Mouse (Mus musculus): Measurements from ENCODE around the gene Coq9. TPM values are rescaled to one million over a fixed set of nuclear protein-coding genes. Genes with fewer than 3 reads are reported as not detected.

Gene Coq9
- polyA plus RNA-seq, 1 experiment = 21.8 TPM

- no peak overlapping the region; the same call in 1 of the 2 replicates for H3K27ac ChIP-seq (ENCODE audit: control insufficient read depth, insufficient read depth, low read depth, low read length, poor library complexity)
- H3K4me3 ChIP-seq (replicated peaks; ENCODE audit: control insufficient read depth, low read depth, low read length) = no peak overlapping the region
- 43% methylated on average over 5 of the region's 5 CpGs for WGBS
- TF ChIP-seq POLR2A (IDR thresholded peaks at IDR 0.05; ENCODE audit: borderline replicate concordance, control insufficient read depth, low read depth, low read length) (no peak), CTCF (IDR thresholded peaks at IDR 0.05; ENCODE audit: control insufficient read depth, insufficient read depth, low read length) (no peak)
- peaks cover 7% of the 10 kb centered on the region for H3K4me1 ChIP-seq (ENCODE audit: control insufficient read depth, insufficient read depth, low read length)
Measured at GRCm38 (mm10) chr8:94901031-94901430, 62.9 kb downstream of the Coq9 start.

GRCm38 (mm10) chr8:94903709-94904108 lies 65.6 kb downstream of the Coq9 start:
- Histone ChIP-seq H3K4me3 (replicated peaks; ENCODE audit: control insufficient read depth, low read depth, low read length) (no peak overlapping the region), H3K4me1 (ENCODE audit: control insufficient read depth, insufficient read depth, low read length) (peaks cover 3% of the 10 kb centered on the region), H3K27ac (ENCODE audit: control insufficient read depth, insufficient read depth, low read depth, low read length, poor library complexity) (no peak overlapping the region)
- TF ChIP-seq POLR2A (IDR thresholded peaks at IDR 0.05; ENCODE audit: borderline replicate concordance, control insufficient read depth, low read depth, low read length) = no peak
- no peak for TF ChIP-seq CTCF (IDR thresholded peaks at IDR 0.05; ENCODE audit: control insufficient read depth, insufficient read depth, low read length)
- WGBS = 80% methylated on average over 12 of the region's 12 CpGs

Other genes with a start within 250 kb of the Coq9 start
- gene Rspry1, start 236.4 kb upstream of the Coq9 start, polyA plus RNA-seq (2011; ENCODE audit: insufficient read depth, insufficient read length, low replicate concordance, missing spikeins) = 8.7 and 9.5 TPM in 2 replicates
- 42.7 and 45.8 TPM in 2 replicates for gene Fam192a, start 236.3 kb upstream of the Coq9 start, polyA plus RNA-seq (2011; ENCODE audit: insufficient read depth, insufficient read length, low replicate concordance, missing spikeins)
- 32.9 and 36.3 TPM in 2 replicates for gene Arl2bp, start 171.7 kb upstream of the Coq9 start, polyA plus RNA-seq (2011; ENCODE audit: insufficient read depth, insufficient read length, low replicate concordance, missing spikeins)
- not detected in 2 replicates for gene Pllp, start 142.0 kb upstream of the Coq9 start, polyA plus RNA-seq (2011; ENCODE audit: insufficient read depth, insufficient read length, low replicate concordance, missing spikeins)
- gene Ccl22, start 92.7 kb upstream of the Coq9 start, polyA plus RNA-seq (2011; ENCODE audit: insufficient read depth, insufficient read length, low replicate concordance, missing spikeins) = 0.57 TPM in 1 of 2 replicates, not detected in the other
- 3.6 TPM in 1 of 2 replicates, not detected in the other for gene Cx3cl1, start 66.3 kb upstream of the Coq9 start, polyA plus RNA-seq (2011; ENCODE audit: insufficient read depth, insufficient read length, low replicate concordance, missing spikeins)
- not detected in 2 replicates for gene Ccl17, start 27.9 kb upstream of the Coq9 start, polyA plus RNA-seq (2011; ENCODE audit: insufficient read depth, insufficient read length, low replicate concordance, missing spikeins)
- 36.7 and 38.1 TPM in 2 replicates for gene Ciapin1, start within 50 bp of the Coq9 start, polyA plus RNA-seq (2011; ENCODE audit: insufficient read depth, insufficient read length, low replicate concordance, missing spikeins)
- gene Polr2c, start 19.1 kb downstream of the Coq9 start, polyA plus RNA-seq (2011; ENCODE audit: insufficient read depth, insufficient read length, low replicate concordance, missing spikeins) = 33.6 and 37.9 TPM in 2 replicates
- gene Dok4, start 38.0 kb downstream of the Coq9 start, polyA plus RNA-seq (2011; ENCODE audit: insufficient read depth, insufficient read length, low replicate concordance, missing spikeins) = 3.0 and 5.6 TPM in 2 replicates
- 0.70 and 2.8 TPM in 2 replicates for gene Ccdc102a, start 79.8 kb downstream of the Coq9 start, polyA plus RNA-seq (2011; ENCODE audit: insufficient read depth, insufficient read length, low replicate concordance, missing spikeins)
- 0.92 and 2.5 TPM in 2 replicates for gene Adgrg5, start 85.4 kb downstream of the Coq9 start, polyA plus RNA-seq (2011; ENCODE audit: insufficient read depth, insufficient read length, low replicate concordance, missing spikeins)
- 30.1 and 41.3 TPM in 2 replicates for gene Adgrg1, start 136.4 kb downstream of the Coq9 start, polyA plus RNA-seq (2011; ENCODE audit: insufficient read depth, insufficient read length, low replicate concordance, missing spikeins)
- 18.7 and 63.0 TPM in 2 replicates for gene Adgrg3, start 179.4 kb downstream of the Coq9 start, polyA plus RNA-seq (2011; ENCODE audit: insufficient read depth, insufficient read length, low replicate concordance, missing spikeins)
- gene Drc7, start 216.8 kb downstream of the Coq9 start, polyA plus RNA-seq (2011; ENCODE audit: insufficient read depth, insufficient read length, low replicate concordance, missing spikeins) = 2.8 and 3.1 TPM in 2 replicates
- gene Katnb1, start 242.9 kb downstream of the Coq9 start, polyA plus RNA-seq (2011; ENCODE audit: insufficient read depth, insufficient read length, low replicate concordance, missing spikeins) = 4.4 and 21.7 TPM in 2 replicates

Data from bone marrow, adult 2 months (tissue).